Mouse (Mus musculus): ENCODE measurements around the gene Gm17268. TPM values are rescaled to one million over a fixed set of nuclear protein-coding genes. Genes with fewer than 3 reads are reported as not detected.

Gm17268 gene
- total RNA-seq, 1 experiment, result not detected

DNA sequence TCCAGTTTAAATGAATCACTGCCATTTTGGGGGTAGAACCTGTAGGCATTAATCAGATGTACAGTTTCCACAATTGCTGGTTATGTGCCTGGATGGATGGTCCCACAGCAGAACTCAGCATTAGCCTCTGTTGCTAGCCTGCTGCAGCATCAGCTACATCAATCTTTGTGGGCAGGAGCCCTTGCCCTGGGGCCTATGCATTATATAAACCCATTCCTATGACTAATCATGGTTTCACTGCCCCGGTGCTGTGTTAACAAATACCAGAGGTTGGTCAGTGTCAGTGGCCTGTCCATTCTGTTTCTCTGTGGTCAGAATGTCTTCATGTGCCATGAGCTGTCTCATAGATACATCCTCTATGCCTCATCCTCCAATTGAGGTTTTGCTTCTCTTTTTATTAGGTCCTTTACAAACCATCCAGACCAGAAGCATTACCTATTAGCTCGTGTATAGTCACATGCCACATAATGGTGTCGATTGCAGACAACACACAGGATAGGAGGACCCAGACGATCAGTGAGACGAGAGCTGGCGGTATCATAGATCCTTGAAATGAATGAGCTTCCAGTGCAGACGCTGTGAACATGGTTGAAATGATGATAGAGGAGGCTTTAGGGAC lies 28.7 kb upstream of the Gm17268 start:
- in situ Hi-C loops (cut with MboI; ENCODE audit: low sequenced_read_pairs in 2 of 2, unreplicated experiment in 2 of 2), result no loop called here
- Histone ChIP-seq H3K36me3 (ENCODE audit: control insufficient read depth, insufficient read depth, low read length, poor library complexity, severe bottlenecking) (no peaks in the 10 kb centered on the region), H3K4me3 (ENCODE audit: insufficient read depth in 1 of 2, low read depth in 1 of 2, low read length in 2 of 2, poor library complexity in 1 of 2, severe bottlenecking in 1 of 2) (no peak overlapping the region), H3K27ac (ENCODE audit: insufficient read depth, low read depth, low read length, poor library complexity, severe bottlenecking) (no peak overlapping the region), H3K9me3 (ENCODE audit: control insufficient read depth, insufficient read depth, low read depth, low read length) (no peaks in the 10 kb centered on the region), H3K9ac (ENCODE audit: insufficient read depth, low read depth, low read length, poor library complexity, severe bottlenecking) (no peak overlapping the region), H3K4me1 (ENCODE audit: control insufficient read depth in 2 of 2, insufficient read depth in 2 of 2, low read length in 2 of 2, poor library complexity in 1 of 2) (no peaks in the 10 kb centered on the region)
- no peak for DNase-seq (ENCODE audit: low read depth, low spot score)
- TF ChIP-seq ZC3H11A (IDR thresholded peaks at IDR 0.05; ENCODE audit: borderline replicate concordance, low read depth, low read length), result no peak
- TF ChIP-seq HCFC1 (IDR thresholded peaks at IDR 0.05; ENCODE audit: borderline replicate concordance, insufficient read depth, low read length), result no peak
- no peak for TF ChIP-seq MAFK (IDR thresholded peaks at IDR 0.05; ENCODE audit: insufficient read depth, low read depth, low read length)
- TF ChIP-seq CHD2 (IDR thresholded peaks at IDR 0.05; ENCODE audit: low read depth, low read length), result no peak
- no peak for TF ChIP-seq ZNF384 (IDR thresholded peaks at IDR 0.05; ENCODE audit: low read depth, low read length)

DNA sequence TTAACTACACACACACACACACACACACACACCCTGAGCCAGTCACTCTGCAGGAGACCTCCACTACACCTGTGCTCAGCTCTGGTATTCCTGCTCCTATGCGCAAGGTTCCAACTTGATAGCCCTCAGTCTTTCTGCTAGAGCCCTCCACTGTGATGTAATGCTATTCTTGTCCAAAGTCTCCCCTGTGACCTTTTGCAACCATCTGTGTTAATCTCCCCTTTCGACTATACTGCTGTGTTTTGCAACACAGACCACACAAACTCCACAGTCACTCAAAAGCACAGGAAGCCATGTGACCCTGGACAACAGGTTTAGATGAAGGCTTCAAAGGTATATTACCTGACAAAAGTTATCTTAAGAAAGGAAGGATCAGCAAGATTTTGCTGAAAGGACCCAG lies 25.1 kb upstream of the Gm17268 start:
- no peak overlapping the region for H3K4me3 ChIP-seq (ENCODE audit: insufficient read depth in 1 of 2, low read depth in 1 of 2, low read length in 2 of 2, poor library complexity in 1 of 2, severe bottlenecking in 1 of 2)
- no peaks in the 10 kb centered on the region for H3K9me3 ChIP-seq (ENCODE audit: control insufficient read depth, insufficient read depth, low read depth, low read length)
- H3K36me3 ChIP-seq (ENCODE audit: control insufficient read depth, insufficient read depth, low read length, poor library complexity, severe bottlenecking), result no peaks in the 10 kb centered on the region
- H3K9ac ChIP-seq (ENCODE audit: insufficient read depth, low read depth, low read length, poor library complexity, severe bottlenecking), result no peak overlapping the region
- DNase-seq (ENCODE audit: low read depth, low spot score), result no peak
- H3K27ac ChIP-seq (ENCODE audit: insufficient read depth, low read depth, low read length, poor library complexity, severe bottlenecking), result no peak overlapping the region
- in situ Hi-C loops (cut with MboI; ENCODE audit: low sequenced_read_pairs in 2 of 2, unreplicated experiment in 2 of 2), result no loop called here
- H3K4me1 ChIP-seq (ENCODE audit: control insufficient read depth in 2 of 2, insufficient read depth in 2 of 2, low read length in 2 of 2, poor library complexity in 1 of 2), result no peaks in the 10 kb centered on the region
- TF ChIP-seq ZNF384 (IDR thresholded peaks at IDR 0.05; ENCODE audit: low read depth, low read length) (no peak), ZC3H11A (IDR thresholded peaks at IDR 0.05; ENCODE audit: borderline replicate concordance, low read depth, low read length) (no peak), MAFK (IDR thresholded peaks at IDR 0.05; ENCODE audit: insufficient read depth, low read depth, low read length) (no peak), HCFC1 (IDR thresholded peaks at IDR 0.05; ENCODE audit: borderline replicate concordance, insufficient read depth, low read length) (no peak), CHD2 (IDR thresholded peaks at IDR 0.05; ENCODE audit: low read depth, low read length) (no peak)

DNA sequence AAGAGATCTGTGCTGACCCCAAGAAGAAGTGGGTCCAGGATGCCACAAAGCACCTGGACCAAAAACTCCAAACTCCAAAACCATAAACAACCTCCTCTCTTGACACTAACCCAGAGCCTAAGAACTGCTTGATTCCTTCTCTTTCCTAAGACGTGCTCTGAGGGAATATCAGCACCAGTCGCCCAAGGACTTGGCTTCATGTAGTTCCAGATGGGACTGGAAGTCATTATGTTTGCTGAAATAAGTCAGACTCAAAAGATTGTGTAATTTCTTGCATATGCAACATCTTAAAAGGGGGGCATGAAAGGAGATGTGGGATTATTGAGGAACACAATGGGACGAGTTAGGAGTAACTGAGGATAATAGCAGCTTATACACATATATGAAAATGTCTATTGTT lies 23.9 kb upstream of the Gm17268 start:
- H3K36me3 ChIP-seq (ENCODE audit: control insufficient read depth, insufficient read depth, low read length, poor library complexity, severe bottlenecking), result no peaks in the 10 kb centered on the region
- H3K4me3 ChIP-seq (ENCODE audit: insufficient read depth in 1 of 2, low read depth in 1 of 2, low read length in 2 of 2, poor library complexity in 1 of 2, severe bottlenecking in 1 of 2), result no peak overlapping the region
- TF ChIP-seq ZC3H11A (IDR thresholded peaks at IDR 0.05; ENCODE audit: borderline replicate concordance, low read depth, low read length) (no peak), MAFK (IDR thresholded peaks at IDR 0.05; ENCODE audit: insufficient read depth, low read depth, low read length) (no peak), ZNF384 (IDR thresholded peaks at IDR 0.05; ENCODE audit: low read depth, low read length) (no peak), CHD2 (IDR thresholded peaks at IDR 0.05; ENCODE audit: low read depth, low read length) (no peak), HCFC1 (IDR thresholded peaks at IDR 0.05; ENCODE audit: borderline replicate concordance, insufficient read depth, low read length) (no peak)
- in situ Hi-C loops (cut with MboI; ENCODE audit: low sequenced_read_pairs in 2 of 2, unreplicated experiment in 2 of 2), result no loop called here
- H3K9ac ChIP-seq (ENCODE audit: insufficient read depth, low read depth, low read length, poor library complexity, severe bottlenecking), result no peak overlapping the region
- DNase-seq (ENCODE audit: low read depth, low spot score), result no peak
- no peak overlapping the region for H3K27ac ChIP-seq (ENCODE audit: insufficient read depth, low read depth, low read length, poor library complexity, severe bottlenecking)
- H3K9me3 ChIP-seq (ENCODE audit: control insufficient read depth, insufficient read depth, low read depth, low read length), result no peaks in the 10 kb centered on the region
- H3K4me1 ChIP-seq (ENCODE audit: control insufficient read depth in 2 of 2, insufficient read depth in 2 of 2, low read length in 2 of 2, poor library complexity in 1 of 2), result no peaks in the 10 kb centered on the region

DNA sequence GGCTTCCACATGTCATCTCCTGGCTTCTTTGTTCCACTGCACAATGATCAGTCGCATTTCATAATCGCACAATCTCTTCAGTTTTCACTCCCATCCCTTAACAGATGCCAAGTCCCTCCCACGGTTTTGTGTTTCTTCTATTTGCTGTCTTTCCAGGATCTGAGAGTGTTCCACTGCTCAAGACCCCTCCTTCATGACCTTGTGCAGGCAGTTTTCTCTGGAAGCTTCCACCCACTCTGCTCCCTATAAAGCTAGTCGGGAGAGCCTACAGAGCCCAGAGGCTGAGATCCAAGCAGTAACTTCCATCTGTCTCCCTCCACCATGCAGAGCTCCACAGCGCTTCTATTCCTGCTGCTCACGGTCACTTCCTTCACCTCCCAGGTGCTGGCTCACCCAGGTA lies 19.3 kb upstream of the Gm17268 start, which contains the start of gene Ccl11:
TSS of gene Ccl11 (plus strand) at position 178 of the 400 bp plus-strand sequence.
- Histone ChIP-seq H3K4me3 (ENCODE audit: insufficient read depth in 1 of 2, low read depth in 1 of 2, low read length in 2 of 2, poor library complexity in 1 of 2, severe bottlenecking in 1 of 2) (no peak within 1 kb of the TSS), H3K9ac (ENCODE audit: insufficient read depth, low read depth, low read length, poor library complexity, severe bottlenecking) (no peak within 1 kb of the TSS), H3K36me3 (ENCODE audit: control insufficient read depth, insufficient read depth, low read length, poor library complexity, severe bottlenecking) (no peaks in the 10 kb centered on the region), H3K4me1 (ENCODE audit: control insufficient read depth in 2 of 2, insufficient read depth in 2 of 2, low read length in 2 of 2, poor library complexity in 1 of 2) (no peaks in the 10 kb centered on the region), H3K9me3 (ENCODE audit: control insufficient read depth, insufficient read depth, low read depth, low read length) (no peaks in the 10 kb centered on the region), H3K27ac (ENCODE audit: insufficient read depth, low read depth, low read length, poor library complexity, severe bottlenecking) (no peak within 1 kb of the TSS)
- DNase-seq (ENCODE audit: low read depth, low spot score), result no peak
- in situ Hi-C loops (cut with MboI; ENCODE audit: low sequenced_read_pairs in 2 of 2, unreplicated experiment in 2 of 2), result no loop called here
- TF ChIP-seq ZNF384 (IDR thresholded peaks at IDR 0.05; ENCODE audit: low read depth, low read length) (no peak), ZC3H11A (IDR thresholded peaks at IDR 0.05; ENCODE audit: borderline replicate concordance, low read depth, low read length) (no peak), MAFK (IDR thresholded peaks at IDR 0.05; ENCODE audit: insufficient read depth, low read depth, low read length) (no peak), HCFC1 (IDR thresholded peaks at IDR 0.05; ENCODE audit: borderline replicate concordance, insufficient read depth, low read length) (no peak), CHD2 (IDR thresholded peaks at IDR 0.05; ENCODE audit: low read depth, low read length) (no peak)

Data from ES-E14 (cell line).